Mouse (Mus musculus) layer of hippocampus, adult 2 months (tissue): ENCODE measurements around the gene Zbtb8a. TPM values are rescaled to one million over a fixed set of nuclear protein-coding genes. Genes with fewer than 3 reads are reported as not detected.

Experiments used
- DNase-seq, 2 experiments: peaks; one replicate each; pipeline ENCODE4 v3.0.0; 2022; ENCODE audit warnings: low spot score in 2 of 2
- H3K27ac ChIP-seq: fragments of 200-600 bp; 2 replicates; pipeline ENCODE4 v1.8.1; 2022
- H3K4me3 ChIP-seq: fragments of 200-600 bp; 2 replicates; pipeline ENCODE4 v1.8.1; 2022; ENCODE audit warnings: mild to moderate bottlenecking
- CTCF ChIP-seq: fragments of 200-600 bp; conservative IDR thresholded peaks from 2 replicates; pipeline ENCODE4 v1.8.1; 2022; ENCODE audit warnings: antibody characterized with exemption, mild to moderate bottlenecking, moderate library complexity
- total RNA-seq, 2 experiments: library from RNA; stranded (reverse); gene quantifications; 2 replicates each; pipeline ENCODE4 v1.2.3; 2021

The Zbtb8a gene
- total RNA-seq, 2 experiments from 2014 or later, result 4.1 TPM

DNA sequence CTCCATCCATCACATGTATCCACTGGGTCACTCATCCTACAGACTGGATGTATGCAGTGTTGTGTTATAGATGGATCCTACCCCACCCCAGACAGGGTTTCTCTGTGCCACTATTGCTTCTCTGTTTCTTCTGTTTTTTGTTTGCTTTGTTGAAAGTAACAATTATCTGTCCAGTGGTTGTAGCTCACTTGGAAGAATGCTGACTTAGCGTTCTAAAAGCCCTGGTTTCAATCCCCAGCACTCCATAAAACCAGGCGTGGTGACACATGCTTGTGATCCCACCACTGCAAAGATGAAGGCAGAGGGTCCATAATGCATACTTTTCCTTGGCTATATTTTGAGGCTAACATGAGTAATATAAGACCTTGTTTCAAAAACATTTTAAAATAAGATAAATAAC is 35.2 kb downstream of the Zbtb8a start:
- no peak for DNase-seq
- no peak overlapping the region for H3K4me3 ChIP-seq
- TF ChIP-seq CTCF, result no peak

DNA sequence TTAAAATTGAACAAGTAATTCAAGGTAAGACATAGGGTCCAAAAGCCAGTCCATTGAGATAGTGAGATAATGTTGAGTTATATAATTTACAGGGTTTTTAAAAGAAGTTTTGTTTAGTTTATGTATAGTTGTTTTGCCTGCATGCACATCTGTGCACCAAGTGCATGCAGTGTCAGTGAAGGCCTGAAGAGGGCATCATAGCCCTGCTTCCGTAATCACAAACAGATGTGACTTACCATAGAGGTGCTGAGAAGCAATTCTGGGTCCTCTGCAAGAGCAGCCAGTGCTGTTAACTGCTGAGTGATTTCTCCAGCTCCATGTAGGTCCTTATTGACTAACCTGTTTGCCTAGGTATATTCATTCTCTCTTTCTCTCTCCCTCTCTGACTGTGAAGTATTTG is 36.0 kb downstream of the Zbtb8a start:
- DNase-seq, result no peak
- Histone ChIP-seq H3K4me3 (no peak overlapping the region), H3K27ac (no peak overlapping the region)
- TF ChIP-seq CTCF, result peak; percentile 56

More for the DNA sequence above, 35.2 kb downstream of the Zbtb8a start:
- H3K27ac ChIP-seq, result no peak overlapping the region

DNA sequence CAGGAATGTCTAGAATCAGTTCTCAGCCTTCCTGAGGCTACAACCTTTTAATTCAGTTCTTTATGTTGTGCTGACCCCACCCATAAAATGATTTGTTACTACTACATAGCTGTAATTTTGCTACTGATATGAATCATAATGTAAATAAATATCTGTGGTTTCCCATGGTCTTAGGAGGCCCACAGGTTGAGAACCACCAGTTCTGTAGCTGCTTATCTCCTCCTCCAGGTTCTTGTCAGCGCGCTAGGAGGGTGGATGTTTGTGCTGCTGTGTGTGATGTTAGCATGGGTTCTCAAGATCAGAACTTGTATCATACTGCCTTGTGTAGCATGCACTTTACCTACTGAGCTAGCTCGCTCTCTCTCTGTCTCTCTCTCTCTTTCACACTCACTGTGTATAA is 38.2 kb downstream of the Zbtb8a start:
- Histone ChIP-seq H3K27ac (no peak overlapping the region), H3K4me3 (no peak overlapping the region)
- TF ChIP-seq CTCF, result no peak
- DNase-seq, result no peak

GRCm38 (mm10) chr4:129336291-129336690 is 41.6 kb downstream of the Zbtb8a start:
- TF ChIP-seq CTCF, result no peak
- peak overlapping the region; percentile 88 for H3K4me3 ChIP-seq
- peak overlapping the region; percentile 99 for H3K27ac ChIP-seq
- DNase-seq, result no peak

GRCm38 (mm10) chr4:129335216-129336074 is 42.5 kb downstream of the Zbtb8a start, which contains the start of the genes Rbbp4 and Zbtb8os:
Gene Rbbp4, minus strand, starts transcription at chr4:129335370.
Gene Zbtb8os, plus strand, starts transcription at chr4:129335695.
- H3K27ac ChIP-seq, result peak within 1 kb of the TSS; percentile 99
- peak within 1 kb of the TSS; percentile 98 for H3K4me3 ChIP-seq
- peak; percentile 71 for TF ChIP-seq CTCF
- peak; percentile 95 to 98 for DNase-seq

DNA sequence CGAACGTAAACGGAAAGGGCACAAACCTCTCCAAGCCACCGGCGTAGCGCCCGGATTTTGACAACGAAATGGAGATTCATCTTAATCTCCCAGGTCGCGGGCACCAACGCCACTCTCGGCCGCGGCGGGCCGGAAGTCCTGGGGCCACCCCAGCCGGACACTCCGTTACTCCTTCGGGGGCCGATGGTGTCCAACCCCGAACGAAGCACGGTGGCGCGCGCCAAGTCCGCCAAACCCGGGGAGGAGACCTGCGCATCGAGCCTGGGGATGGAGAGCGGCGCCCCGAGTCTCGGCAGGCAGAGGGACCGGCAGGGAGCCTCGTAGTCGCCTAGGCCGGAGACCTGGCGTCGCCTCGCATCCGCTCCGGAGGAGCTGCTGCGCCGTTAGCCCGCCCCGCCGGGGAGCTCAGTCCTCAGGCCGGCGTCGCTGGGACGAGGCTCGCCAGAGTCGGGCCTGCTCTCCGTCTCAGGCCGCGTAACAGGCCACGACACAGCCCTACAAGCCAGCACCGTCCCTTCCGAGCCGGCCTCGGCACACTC is 43.2 kb downstream of the Zbtb8a start:
- no peak for DNase-seq
- Histone ChIP-seq H3K4me3 (peak overlapping the region; percentile 98), H3K27ac (peak overlapping the region; percentile 96)
- TF ChIP-seq CTCF, result no peak

DNA sequence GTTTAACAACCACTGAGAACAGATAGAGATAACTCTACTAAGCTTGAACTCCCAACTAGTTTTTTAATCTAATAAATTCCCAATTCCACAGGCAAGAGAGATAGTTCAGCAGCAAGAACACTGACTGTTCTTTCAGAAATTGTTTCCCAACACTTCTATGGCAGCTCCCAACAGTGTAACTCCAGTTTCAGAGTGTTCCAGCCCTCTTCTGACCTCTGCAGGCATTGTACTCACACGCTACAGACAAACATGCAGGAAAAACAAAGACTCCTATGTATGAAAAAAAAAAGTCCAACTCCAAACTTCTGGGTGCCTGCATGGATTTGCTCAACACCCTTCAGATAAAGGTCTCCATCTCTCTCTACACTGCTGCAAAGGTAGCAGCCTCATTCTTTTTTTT is 45.1 kb downstream of the Zbtb8a start:
- TF ChIP-seq CTCF, result no peak; the same call in 1 of the 2 replicates
- peak overlapping the region; percentile 98; the same call in 1 of the 2 replicates for H3K4me3 ChIP-seq
- DNase-seq, result no peak
- H3K27ac ChIP-seq, result no peak overlapping the region

- no peak overlapping the region for H3K4me3 ChIP-seq
- DNase-seq, result no peak
- TF ChIP-seq CTCF, result no peak
- no peak overlapping the region for H3K27ac ChIP-seq
Observed at GRCm38 (mm10) chr4:129326191-129326590, 51.7 kb downstream of the Zbtb8a start.

GRCm38 (mm10) chr4:129324756-129325155 is 53.2 kb downstream of the Zbtb8a start:
- peak in 1 of 2 experiments; percentile 23 for DNase-seq
- no peak for TF ChIP-seq CTCF
- Histone ChIP-seq H3K27ac (peak overlapping the region; percentile 58; the same call in 1 of the 2 replicates), H3K4me3 (no peak overlapping the region)

- TF ChIP-seq CTCF, result no peak
- no peak overlapping the region for H3K4me3 ChIP-seq
- no peak overlapping the region for H3K27ac ChIP-seq
- no peak for DNase-seq
Observed at GRCm38 (mm10) chr4:129323491-129323890, 54.4 kb downstream of the Zbtb8a start.

GRCm38 (mm10) chr4:129322042-129322441 is 55.9 kb downstream of the Zbtb8a start:
- H3K4me3 ChIP-seq, result no peak overlapping the region
- H3K27ac ChIP-seq, result no peak overlapping the region
- DNase-seq, result no peak
- no peak for TF ChIP-seq CTCF

DNA sequence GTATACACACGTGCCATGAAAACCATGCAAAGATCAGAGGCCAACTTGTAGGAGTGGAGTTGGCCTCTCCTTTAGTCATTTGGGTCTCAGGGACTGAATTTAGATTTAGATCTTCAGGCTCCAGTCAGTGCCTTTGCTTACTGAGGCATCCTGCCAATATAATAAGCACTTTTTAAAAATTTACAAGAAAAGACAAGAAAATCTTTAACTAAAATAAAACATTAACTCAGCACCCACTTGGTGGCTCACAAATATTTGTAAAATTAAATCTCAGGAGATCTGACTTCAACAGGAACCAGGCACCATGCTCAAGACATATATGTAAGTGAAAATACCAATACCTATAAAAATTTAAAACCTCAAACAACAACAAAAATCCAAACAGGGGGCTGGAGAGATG is 57.0 kb downstream of the Zbtb8a start:
- no peak for DNase-seq
- no peak overlapping the region for H3K4me3 ChIP-seq
- TF ChIP-seq CTCF, result no peak
- H3K27ac ChIP-seq, result no peak overlapping the region

DNA sequence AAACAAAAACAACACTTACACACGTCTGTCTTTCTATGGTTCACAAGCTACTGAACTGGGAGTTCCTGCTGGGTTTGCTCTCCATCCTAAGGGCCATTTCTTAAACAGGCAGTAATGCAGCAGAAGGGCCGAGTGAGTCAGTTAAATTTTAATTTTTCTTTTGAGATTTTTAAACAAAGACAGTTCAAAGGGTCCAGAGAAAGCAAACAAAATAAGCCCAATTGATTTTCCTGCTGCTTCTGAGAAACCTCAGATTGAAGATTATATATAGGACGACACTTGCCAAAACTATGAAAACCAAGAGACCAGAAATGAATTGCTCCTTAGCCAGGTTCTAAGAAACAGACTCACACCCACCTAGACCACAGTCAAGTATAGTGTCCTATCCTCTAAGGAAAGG is 64.0 kb downstream of the Zbtb8a start:
- Histone ChIP-seq H3K4me3 (no peak overlapping the region), H3K27ac (no peak overlapping the region)
- no peak for DNase-seq
- TF ChIP-seq CTCF, result no peak
